Mouse (Mus musculus) left cerebral cortex, postnatal 14 days (tissue): ENCODE results near the gene Ang. TPM values are rescaled to one million over a fixed set of nuclear protein-coding genes. Genes with fewer than 3 reads are reported as not detected.

Experiments
- DNase-seq, 2 experiments: peaks; one replicate each; pipeline ENCODE4 v3.0.0; 2021 to 2022; ENCODE audit warnings: low spot score in 2 of 2, mixed read lengths in 1 of 2
- intact Hi-C: fragments of 180-260 bp; cut with DNase I; formaldehyde crosslinking; loops from one replicate; pipeline ENCODE4 v1.15.1; 2025
- total RNA-seq, 2 experiments: library from RNA; stranded (reverse); gene quantifications; 2 replicates each; pipeline ENCODE4 v1.2.3; 2021

Ang gene
- total RNA-seq, 2 experiments from 2014 or later: 2.9 to 4.1 TPM

- intact Hi-C loops: no loop called here
- no peak for DNase-seq
Measured at GRCm38 (mm10) chr14:51113916-51114560, 23.1 kb downstream of the Ang start, which contains the start of gene Eddm3b. Gene Eddm3b (plus strand): TSS chr14:51114426.

DNA sequence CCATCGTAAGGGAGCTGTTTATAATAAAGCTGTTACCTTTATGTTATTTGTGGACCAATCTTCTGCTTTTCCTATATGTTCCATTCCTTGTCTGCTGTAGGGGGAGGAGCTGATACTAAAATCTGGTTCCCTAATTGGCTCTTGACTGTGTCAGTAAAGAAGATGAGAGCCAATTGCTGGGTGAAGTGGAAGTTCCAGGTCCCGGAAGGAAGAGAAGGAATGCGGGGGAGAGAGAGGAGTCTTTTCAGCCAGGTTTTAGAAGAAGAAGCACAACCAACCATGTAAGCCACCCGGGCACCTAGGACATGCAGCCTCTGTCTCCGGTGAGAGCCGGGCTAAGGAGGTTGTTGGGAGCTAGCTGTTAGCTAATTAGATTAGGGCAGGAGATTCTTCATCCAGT, 34.7 kb downstream of the Ang start:
- DNase-seq: no peak
- intact Hi-C loops: no loop called here

GRCm38 (mm10) chr14:51127648-51128258, 36.8 kb downstream of the Ang start:
- no peak for DNase-seq
- intact Hi-C loops: no loop called here

DNA sequence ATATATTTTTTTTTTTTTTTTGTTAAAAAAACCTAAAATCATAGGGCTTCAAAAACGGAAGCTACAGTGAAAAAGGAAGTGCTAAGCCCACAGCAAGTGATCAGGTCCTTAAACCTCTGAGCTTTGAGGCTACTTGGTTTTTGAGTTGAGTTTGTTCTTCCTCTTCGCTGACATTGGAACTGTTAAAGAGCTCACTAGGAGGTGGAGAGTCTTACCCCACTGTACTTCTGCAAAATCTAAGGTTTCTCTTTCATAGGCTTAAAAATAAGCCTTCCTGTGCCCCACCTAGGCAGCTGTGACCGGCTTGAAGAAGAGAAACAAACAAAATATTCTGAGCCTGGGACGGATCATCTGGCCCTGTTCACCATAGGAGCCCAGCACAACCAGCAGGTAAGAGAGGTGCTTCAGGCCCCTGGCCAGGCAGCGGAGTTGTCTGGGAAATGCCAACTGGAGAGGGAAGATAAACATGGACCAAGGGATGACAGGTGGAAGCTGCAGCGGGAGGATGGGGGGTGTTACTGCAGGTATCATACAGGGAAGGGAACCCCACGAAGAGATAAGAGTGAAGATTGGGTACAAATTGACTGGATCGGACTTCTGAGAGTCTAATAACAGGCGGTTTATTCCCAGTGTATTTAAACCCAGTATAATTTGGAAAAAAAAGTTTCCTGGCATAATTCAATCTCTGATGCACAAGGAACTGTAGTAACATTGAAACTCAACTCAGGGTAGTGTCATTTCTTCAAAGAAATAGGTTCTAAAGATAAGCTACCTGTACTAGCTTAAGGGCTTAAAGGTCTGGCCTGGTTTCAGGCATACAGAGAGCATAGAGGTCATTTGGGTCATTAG, 38.0 kb downstream of the Ang start:
- intact Hi-C loops: no loop called here
- DNase-seq: no peak

GRCm38 (mm10) chr14:51129624-51129975, 38.6 kb downstream of the Ang start:
- intact Hi-C loops: no loop called here
- DNase-seq: no peak

- intact Hi-C loops: no loop called here
- no peak for DNase-seq
Measured at GRCm38 (mm10) chr14:51130315-51130940, 39.5 kb downstream of the Ang start.

DNA sequence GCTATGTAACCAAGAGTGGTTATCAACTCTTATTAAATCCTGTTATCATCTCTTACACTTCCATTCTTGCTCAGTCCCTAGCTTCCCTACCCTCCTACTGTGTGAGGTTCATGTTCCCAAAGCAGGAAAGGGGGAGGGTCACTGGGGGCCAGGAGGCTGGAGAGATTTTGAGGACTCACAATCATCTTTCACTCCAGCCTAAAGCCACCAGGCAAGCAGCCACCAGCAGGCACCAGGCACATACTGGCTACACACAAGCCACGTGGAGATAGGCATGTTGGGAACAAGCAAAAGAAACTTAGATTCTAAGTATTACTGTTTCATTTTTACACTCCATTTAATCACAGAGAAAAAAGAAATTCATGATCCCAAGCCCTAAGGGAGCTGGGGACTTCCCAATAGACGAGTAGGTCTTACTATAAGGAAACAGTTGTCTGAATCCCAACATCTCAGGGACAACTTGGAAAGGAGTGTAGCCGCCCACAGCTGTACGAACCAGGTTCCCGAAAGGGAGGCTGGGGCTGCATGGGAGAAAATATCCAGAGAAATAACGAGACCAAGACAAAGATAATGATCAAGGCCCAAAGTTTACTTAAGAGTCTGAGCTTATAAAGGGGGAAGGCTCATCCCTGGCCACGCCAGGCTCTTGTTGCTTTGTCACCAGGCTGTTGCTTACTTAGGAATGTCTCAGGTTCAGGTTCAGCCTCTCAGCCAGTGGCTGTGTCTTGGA, 40.3 kb downstream of the Ang start:
- intact Hi-C loops: no loop called here
- DNase-seq: no peak

- DNase-seq: no peak
- intact Hi-C loops: no loop called here
Measured at GRCm38 (mm10) chr14:51132372-51132771, 41.4 kb downstream of the Ang start.

DNA sequence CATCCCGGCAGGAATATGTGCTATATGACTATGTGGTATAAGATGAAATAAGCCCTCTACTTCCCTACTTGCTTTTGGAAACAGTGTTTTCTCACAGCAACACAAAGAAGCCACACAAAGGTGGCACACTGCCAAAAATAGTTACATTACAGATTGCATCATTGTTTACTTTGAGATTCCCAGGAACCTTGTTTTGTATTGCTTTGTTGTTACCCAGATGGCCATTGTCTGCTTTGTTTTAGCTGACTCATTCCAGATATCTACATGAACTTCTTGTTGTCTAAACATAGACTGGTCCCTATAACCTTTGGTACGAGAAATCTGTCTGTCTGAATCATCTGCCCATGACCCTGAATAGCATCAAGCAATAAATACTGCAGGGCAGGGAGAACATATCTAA, 49.4 kb downstream of the Ang start:
- DNase-seq: no peak
- intact Hi-C loops: no loop called here

- intact Hi-C loops: no loop called here
- DNase-seq: no peak
Measured at GRCm38 (mm10) chr14:51142119-51142518, 51.2 kb downstream of the Ang start.

DNA sequence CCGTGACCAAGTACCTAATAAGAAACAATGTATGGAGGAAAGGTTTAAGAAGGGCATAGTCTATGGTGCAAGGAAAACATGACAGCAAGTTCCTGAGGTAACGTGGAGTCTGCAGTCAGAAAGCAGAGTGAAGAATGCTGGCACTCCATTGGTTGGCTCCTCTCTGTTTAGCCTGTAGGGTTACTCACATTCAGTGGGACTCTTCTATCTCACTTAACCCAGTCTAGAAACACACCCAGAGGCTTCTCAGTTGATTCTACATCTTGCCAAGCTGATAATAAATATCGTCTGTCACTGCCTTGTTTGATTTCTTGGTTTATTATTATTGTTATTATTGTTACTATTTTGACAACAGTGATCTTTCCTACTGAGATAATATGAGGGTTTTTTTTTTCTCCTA, 51.6 kb downstream of the Ang start:
- DNase-seq: no peak
- intact Hi-C loops: no loop called here

DNA sequence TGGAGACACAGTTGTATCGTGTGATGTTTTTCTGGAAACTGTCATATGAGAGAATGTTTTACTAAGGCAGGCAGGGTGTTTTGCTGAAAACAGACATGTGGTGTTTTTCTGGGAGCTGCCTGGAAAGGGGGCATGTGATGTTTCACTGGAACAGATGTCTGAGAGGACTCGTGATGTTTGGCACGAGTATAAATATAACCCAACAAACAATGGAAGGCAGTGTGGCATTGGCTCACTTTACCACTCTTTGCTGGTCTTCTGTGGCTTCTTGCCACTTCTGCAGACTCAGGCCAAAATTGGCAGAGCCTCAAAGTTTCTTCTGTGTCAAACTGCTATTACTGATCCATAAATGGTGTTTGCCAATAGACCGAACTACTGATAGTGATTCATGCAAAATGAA, 52.3 kb downstream of the Ang start:
- DNase-seq: peak in 1 of 2 experiments; percentile 55
- intact Hi-C loops: no loop called here

- intact Hi-C loops: no loop called here
- no peak for DNase-seq
Measured at GRCm38 (mm10) chr14:51143937-51144336, 53.0 kb downstream of the Ang start.

- intact Hi-C loops: no loop called here
- no peak for DNase-seq
Measured at GRCm38 (mm10) chr14:51144451-51144850, 53.5 kb downstream of the Ang start.

GRCm38 (mm10) chr14:51145521-51145920, 54.6 kb downstream of the Ang start:
- DNase-seq: no peak

GRCm38 (mm10) chr14:51146685-51147084, 55.7 kb downstream of the Ang start, which contains the start of gene Rnase1:
Gene Rnase1 (minus strand): TSS chr14:51146785.
- DNase-seq: no peak
- intact Hi-C loops: no loop called here

More at GRCm38 (mm10) chr14:51145521-51145920, 54.6 kb downstream of the Ang start:
- intact Hi-C loops: no loop called here

GRCm38 (mm10) chr14:51148006-51148405, 57.1 kb downstream of the Ang start:
- DNase-seq: no peak
- intact Hi-C loops: no loop called here

DNA sequence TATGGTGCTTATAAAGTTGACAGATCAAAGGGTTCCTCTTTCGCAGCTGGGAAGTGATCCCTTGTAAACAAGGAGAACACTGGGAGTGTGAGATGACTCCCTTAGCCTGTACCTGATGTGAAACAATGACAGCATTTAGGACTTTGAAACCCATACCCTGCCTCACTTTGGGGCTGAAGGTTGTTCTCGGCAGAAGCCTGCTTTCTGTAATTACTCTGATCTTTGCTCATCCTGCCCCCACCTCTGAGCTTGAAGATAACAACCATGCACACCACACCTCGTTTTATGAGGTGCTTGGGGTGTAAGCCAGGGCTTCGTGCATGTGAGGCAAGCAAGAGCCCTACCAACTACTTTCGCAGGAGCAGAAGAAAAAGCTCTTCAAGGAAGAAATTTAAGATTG, 58.2 kb downstream of the Ang start:
- intact Hi-C loops: no loop called here
- DNase-seq: no peak

DNA sequence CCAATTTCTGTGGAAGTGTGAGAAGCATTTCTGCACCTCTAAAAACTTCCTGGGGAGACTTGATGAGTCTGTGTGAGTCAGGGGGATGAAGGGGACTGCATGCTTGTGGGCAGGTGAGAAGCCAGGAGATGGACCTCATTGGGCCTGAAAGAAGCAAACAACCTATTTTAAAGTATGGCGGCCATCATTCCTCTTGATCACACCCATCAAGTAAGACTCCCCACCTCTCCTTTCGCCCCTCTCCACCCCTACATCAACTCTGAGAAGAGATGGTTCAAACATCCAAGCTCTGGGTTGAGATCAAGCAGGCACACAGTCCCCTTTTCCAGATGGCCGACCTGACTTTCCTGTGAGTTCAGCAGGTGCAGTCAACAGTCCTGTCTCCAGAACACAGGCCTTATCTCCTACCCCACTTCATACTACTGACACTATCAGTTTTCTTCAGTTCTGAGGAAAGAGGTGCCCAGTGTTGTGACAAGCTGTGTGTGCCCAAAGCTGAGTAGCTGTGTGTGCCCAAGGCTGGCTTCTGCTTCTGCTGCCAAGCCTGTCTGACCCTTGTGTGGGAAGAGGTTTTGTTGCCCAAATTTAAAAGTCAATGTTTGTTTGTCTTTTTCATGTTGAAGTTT, 59.4 kb downstream of the Ang start:
- DNase-seq: no peak
- intact Hi-C loops: no loop called here
